Mouse (Mus musculus) retina, embryonic 14.5 days (tissue): ENCODE results near the gene Cst7.
A peak's percentile ranks its signal among the peaks of the same experiment; 100 is the strongest.
"Not testable (repeated sequence)": the region's sequence is repeated elsewhere in the genome, so short reads cannot be mapped to it uniquely, and the experiment has no call there.

ENCODE experiments used
- DNase-seq: peaks from one replicate; pipeline ENCODE4 v3.0.0-alpha.2; 2015; ENCODE audit warnings: low spot score

The Cst7 gene

GRCm38 (mm10) chr2:150569847-150570590 is at the start of gene Cst7:
Cst7 (plus strand) TSS chr2:150570415.
- DNase-seq, result no peak

DNA sequence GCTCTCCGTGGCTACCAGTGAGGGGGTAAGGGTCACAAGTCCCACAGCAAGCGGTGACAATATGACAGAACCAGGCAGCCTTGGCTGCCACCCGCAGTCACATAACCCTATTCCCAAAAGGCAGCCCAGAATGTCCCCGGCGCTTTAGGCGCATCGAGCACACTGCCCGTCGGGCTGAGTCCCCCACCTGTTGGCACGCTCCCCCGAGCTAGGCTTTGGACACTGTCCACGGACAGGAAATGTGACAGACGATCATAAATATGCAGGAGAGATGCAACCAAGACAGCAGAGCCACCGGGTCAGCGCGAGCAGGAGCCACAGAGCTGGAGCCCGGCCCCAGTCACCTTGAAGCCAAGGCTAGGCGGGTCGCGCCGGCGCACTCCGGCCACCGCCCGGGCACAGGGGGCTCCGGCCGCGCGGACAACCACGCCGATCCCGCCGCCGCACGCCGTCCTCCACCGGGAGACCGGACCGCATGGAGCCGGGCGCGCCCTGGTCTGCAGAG is 44.5 kb upstream of the Cst7 start:
- peak; percentile 40 for DNase-seq

DNA sequence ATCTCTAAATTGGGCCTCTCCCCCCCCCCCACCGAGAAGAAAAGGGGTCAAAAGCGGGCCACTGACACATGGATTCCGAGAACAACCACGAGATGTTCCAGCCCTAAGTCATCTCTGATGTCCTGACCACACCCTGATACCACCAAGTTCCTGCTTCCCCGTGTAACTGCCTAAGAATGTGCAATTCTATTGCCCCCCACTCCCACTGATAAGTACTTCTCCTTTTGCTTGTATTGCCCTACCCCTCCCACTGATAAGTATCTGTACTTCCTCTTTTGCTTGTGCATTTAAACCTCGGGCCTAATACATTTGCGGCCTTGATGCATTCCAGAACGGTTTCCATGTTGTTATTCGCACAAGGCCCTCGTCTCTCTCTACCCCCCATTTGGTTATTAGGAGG is 20.6 kb upstream of the Cst7 start:
- DNase-seq, result not testable (repeated sequence)

DNA sequence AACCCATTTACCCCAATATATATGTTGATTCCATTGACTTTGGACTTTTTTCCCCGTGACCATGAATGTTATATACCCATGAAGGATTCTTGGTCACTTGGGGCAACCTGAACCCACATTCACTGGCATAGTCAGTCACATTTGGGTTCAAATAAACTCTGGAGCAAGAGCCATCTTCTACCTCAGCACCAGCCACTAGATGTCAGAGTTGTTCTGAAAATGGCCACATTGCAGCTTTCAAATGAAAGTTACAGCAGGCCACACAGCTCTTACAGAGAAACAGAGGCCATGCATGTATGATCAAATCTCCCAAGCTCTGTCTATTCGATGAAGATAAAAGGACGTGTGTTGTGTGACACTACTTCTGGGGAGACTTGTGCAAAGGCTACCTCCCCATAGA is 11.6 kb upstream of the Cst7 start:
- DNase-seq, result peak; percentile 57

DNA sequence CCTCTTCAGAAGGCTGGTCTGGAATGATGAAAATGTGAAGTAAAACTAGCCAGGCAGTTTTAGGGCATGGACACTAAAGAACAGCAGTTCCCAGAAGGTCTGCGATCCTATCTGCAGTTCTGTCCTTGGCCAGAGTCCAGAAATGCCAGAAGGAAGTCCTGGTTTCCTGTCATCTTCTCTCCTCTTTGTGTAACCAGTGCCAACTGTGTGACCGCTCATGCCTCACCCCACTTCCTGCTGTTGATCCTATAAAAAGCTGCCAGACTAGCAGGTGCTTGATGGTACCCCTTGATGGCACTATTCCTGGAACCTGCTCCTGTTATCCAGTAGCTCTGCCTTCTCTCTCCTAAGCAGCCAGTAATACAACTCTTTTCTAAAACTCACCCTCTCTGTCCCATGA is 3.2 kb upstream of the Cst7 start:
- DNase-seq, result no peak

DNA sequence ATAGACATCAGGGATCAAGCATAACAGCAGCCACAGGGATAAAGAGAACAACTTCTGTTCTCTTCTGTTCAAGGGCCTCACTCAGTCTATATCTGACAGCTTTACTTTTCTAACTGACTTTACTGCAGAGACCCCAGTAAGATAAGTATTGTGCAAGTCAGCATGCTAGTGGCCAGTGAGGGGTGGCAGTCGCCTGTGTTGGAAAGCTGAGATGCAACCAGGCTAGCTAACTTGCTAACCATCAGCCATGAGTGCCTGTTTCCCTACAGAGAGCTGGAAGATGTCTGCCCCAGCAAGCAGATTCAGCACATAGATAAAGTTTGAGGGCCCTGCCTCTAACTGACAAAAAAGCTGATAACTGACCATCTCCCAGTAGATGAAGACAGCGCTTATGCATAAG is 546 bp downstream of the Cst7 start:
- no peak for DNase-seq

- no peak for DNase-seq
Measured at GRCm38 (mm10) chr2:150572463-150572862, 2.2 kb downstream of the Cst7 start.

- DNase-seq, result no peak
Measured at GRCm38 (mm10) chr2:150576256-150576655, 6.0 kb downstream of the Cst7 start.

DNA sequence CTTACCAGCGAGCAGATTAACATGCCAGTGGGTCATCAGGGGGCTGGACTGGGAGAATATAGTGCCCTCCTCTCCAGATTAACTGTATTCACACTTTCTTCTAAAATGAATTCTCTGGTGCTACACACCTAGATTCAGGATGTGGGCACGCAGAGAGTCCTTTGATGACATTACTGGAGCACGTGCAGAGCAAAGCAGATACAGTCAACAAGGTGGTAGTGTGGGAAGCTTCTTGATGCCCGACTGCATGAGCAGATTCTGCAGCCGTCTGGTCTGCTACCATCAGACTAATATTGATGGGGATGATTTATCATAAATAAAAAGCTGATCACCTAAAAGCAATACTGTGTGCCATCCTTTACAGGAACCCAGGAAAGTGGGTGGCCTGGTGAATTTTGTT is 8.4 kb downstream of the Cst7 start:
- DNase-seq, result no peak

DNA sequence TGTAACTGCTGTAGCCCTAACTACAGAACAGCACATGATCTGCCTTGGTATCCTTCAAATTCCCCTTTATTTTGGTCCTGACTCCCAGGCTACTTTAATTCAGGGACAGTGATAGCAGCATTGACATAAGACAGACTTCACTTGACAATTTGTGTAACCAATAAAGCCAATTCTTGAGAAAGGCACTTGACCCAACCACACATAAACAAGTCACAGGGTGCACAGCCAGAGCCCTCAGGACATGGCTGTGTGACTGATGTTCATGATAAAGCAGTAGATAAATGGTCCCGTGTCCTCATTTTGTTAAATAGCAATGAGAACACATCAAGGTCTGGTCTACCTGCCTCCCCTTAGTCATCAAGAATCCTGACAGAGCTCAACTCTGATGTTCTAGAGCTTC is 9.4 kb downstream of the Cst7 start:
- DNase-seq, result no peak

DNA sequence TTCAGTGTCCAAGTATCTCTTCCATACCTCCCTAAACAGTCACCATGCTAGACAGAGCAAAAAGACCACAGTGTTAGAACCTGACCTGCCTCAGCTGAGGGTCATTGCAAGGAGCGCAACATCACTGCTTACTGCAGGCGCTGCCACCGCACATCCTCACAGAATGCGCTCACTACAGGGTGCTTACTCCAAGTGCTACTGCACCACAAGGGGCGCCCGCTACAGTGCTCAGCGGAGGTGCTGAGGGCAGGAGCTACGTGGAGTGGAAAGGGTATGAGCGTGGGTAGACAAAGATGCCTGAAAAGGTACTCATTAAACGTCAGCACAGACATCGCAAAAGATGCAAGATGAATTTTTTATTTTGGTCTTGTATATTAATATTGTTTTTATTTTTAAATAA is 18.9 kb downstream of the Cst7 start:
- DNase-seq, result no peak

- no peak for DNase-seq
Measured at GRCm38 (mm10) chr2:150595411-150596190, 25.4 kb downstream of the Cst7 start.

DNA sequence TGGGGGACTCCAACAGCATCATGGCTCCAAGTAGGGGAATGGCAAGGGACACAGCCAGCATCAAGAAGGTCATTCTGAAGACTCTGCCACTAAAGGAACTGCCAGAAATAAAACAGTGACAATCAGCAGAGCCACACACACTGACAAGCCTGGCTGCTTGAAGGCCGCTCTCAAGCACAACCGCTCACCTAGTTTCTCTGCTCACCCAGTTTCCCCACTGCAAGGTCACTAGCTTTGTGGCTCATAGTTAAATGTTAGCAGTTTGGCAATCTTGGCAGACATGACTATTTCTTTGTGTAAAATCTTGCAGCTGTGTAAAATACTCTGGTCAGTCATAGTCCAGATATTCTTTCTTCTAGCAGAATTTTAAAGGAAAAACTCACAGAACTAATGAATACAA is 30.0 kb downstream of the Cst7 start:
- DNase-seq, result no peak

DNA sequence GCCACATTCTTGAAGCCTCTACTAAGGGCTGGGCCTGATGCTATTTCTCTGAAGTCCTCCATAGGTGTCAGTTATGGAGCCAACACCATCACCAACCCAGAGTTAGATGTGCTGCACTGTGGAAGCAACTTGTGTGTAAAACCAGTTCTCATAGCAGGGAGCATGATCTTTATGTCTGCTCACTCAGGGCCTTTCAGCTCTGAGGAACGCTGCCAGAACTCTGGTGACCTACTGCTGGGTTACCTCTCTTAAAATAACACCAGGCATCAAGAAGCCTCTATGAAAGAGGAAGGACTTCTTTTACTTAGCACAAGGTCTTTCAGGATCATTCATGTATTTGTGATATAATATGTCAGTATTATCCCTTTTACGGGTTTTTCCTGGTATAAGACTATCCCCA is 32.0 kb downstream of the Cst7 start:
- DNase-seq, result no peak

- no peak for DNase-seq
Measured at GRCm38 (mm10) chr2:150604802-150605201, 34.6 kb downstream of the Cst7 start.

DNA sequence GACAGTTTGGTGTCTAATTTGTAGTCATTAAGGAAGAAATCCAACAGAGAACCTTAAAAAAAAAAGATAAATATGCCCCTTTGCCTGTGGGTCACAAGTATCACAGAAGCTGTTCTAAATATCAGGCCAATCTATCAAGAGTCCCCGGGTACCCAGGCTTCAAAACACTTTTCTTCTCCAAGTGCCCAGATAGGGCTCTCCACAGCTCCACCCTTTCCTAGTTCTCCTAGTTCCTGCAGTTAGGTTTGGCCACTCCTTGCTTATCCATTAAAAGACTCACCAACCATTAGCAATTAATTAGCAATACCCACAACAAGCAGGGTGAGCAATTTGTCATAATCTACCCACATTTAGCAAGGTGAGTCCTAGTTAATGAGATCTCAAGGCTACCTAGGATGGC is 36.9 kb downstream of the Cst7 start:
- DNase-seq, result no peak

GRCm38 (mm10) chr2:150608087-150608799 is 38.0 kb downstream of the Cst7 start, which contains the start of gene Apmap:
Apmap (minus strand) TSS chr2:150608567.
- DNase-seq, result peak; percentile 99

GRCm38 (mm10) chr2:150608872-150609560 is 38.8 kb downstream of the Cst7 start:
- peak; percentile 91 for DNase-seq

- DNase-seq, result no peak
Measured at GRCm38 (mm10) chr2:150610097-150610496, 39.9 kb downstream of the Cst7 start.

DNA sequence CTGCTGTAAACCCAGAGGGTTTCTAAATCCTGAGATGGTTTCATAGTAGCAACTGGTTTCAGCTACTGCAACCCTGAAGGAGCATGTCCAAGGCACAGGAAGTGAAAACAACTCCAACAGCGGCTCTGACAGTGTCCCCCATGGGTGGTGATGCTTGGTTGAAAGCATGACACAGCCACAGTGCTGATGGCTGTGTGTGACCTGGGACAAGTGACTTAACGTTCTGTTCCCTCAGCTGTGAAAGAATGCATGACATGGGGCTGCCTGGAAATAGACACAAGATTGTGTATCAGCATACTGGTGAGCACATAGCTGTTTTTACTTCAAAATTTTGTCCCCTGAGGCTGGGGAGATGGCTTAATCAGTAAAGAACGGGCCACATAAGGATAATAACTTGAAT is 51.5 kb downstream of the Cst7 start:
- DNase-seq, result no peak

- no peak for DNase-seq
Measured at GRCm38 (mm10) chr2:150623957-150624356, 53.7 kb downstream of the Cst7 start.

DNA sequence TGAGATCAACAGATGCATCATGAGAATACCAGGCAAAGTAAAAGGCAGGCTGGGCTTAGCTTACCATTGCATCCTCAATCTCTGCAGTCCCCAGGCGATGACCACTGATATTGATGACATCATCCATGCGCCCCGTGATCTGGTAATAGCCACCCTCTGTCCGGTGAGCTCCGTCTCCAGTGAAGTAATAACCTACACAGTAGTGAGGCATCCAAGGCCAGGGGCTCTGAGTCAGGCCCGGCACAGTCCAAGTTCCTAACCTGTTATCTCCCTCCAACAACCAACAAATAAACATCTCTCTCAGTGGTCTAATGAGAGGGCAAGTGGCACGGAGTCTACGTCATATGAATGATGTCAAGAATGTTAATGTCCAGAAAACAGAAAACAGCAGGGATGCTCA is 54.7 kb downstream of the Cst7 start:
- DNase-seq, result no peak
